Mouse (Mus musculus): Measurements from ENCODE around the gene Carns1.

DNA sequence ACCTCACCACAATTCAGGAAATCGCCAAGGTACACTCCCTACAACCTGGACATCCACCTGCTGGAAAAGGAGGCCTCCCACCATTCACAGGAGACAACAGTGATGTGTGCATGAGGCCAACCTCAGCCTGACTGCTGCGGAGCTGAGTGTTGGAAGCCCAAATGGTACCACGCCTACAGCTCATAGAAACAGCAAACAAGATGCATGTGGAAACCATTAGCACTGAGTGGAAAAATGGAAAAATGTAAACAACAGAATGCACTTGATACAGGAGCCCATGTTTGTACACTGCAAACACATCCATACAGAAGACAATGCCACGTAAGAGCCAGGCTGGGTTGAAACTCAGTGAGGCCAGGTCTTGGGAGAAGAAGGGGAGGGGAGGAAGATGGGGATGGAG, 50.8 kb downstream of the Carns1 start:
- TF ChIP-seq POLR2A (IDR thresholded peaks at IDR 0.05; ENCODE audit: borderline replicate concordance, low read depth, low read length) (no peak), CTCF (IDR thresholded peaks at IDR 0.05; ENCODE audit: low read depth, low read length) (no peak)
